Comparison of ENCODE assay signal across 19 mouse cellular contexts in genomic region chr17:71337546-71337945, GRCm38 (mm10).
"Had no signal": no experiment of that assay in that cellular context is flagged by ENCODE, and none has a peak within 500 bp of the region (broad histone marks: within the 10 kb centered on the region; RNA-seq: fewer than 3 reads in every experiment).

No protein-coding gene starts in this region.

- DNase-seq: kidney, adult 2 months; kidney, postnatal 25 days; left cerebral cortex, postnatal 4 days; liver, embryonic 13.5 days; lung, embryonic 14.5 days; right cerebral cortex, adult 18-20 months; right cerebral cortex, postnatal 14 days; right cerebral cortex, postnatal 4 days; thymus, adult 2 months; thymus, postnatal 14 days; thymus, postnatal 4 days had no signal

- ATAC-seq: lung, postnatal 0 days; midbrain, embryonic 13.5 days had no signal

- H3K36me3 ChIP-seq: neural tube, embryonic 15.5 days had no signal

- H3K9ac ChIP-seq: limb, embryonic 13.5 days; liver, embryonic 13.5 days; lung, embryonic 14.5 days; midbrain, embryonic 13.5 days; neural tube, embryonic 12.5 days; neural tube, embryonic 15.5 days had no signal

- H3K27ac ChIP-seq: kidney, postnatal 0 days; limb, embryonic 13.5 days; liver, embryonic 13.5 days; macrophage; midbrain, embryonic 13.5 days; neural tube, embryonic 12.5 days; neural tube, embryonic 15.5 days; stomach, postnatal 0 days had no signal

- H3K4me3 ChIP-seq: limb, embryonic 13.5 days; liver, embryonic 13.5 days; midbrain, embryonic 13.5 days; neural tube, embryonic 12.5 days; neural tube, embryonic 15.5 days had no signal

- H3K27me3 ChIP-seq: limb, embryonic 13.5 days; liver, embryonic 13.5 days; midbrain, embryonic 13.5 days; neural tube, embryonic 12.5 days; neural tube, embryonic 15.5 days had no signal

- H3K4me2 ChIP-seq: limb, embryonic 13.5 days; liver, embryonic 13.5 days; lung, embryonic 14.5 days; midbrain, embryonic 13.5 days; neural tube, embryonic 12.5 days; neural tube, embryonic 15.5 days had no signal

- H3K9me3 ChIP-seq: liver, embryonic 13.5 days; midbrain, embryonic 13.5 days; neural tube, embryonic 12.5 days; neural tube, embryonic 15.5 days had no signal

- H3K4me1 ChIP-seq: limb, embryonic 13.5 days; liver, embryonic 13.5 days; midbrain, embryonic 13.5 days; neural tube, embryonic 12.5 days; neural tube, embryonic 15.5 days had no signal
